Mouse (Mus musculus) cerebellum, adult (tissue): ENCODE results near the gene Ulk1.
"Not testable (repeated sequence)": the region's sequence is repeated elsewhere in the genome, so short reads cannot be mapped to it uniquely, and the experiment has no call there.

Experiments used
- ATAC-seq: cut with Nextera tagmentation; 2 replicates; pipeline ENCODE4 v1.9.2; 2017; ENCODE audit warnings: mild to moderate bottlenecking, moderate library complexity, mixed read lengths; ENCODE audit not compliant: insufficient number of reproducible peaks, low FRiP score, low TSS enrichment

Gene Ulk1

GRCm38 (mm10) chr5:110806154-110806553 is 3.7 kb downstream of the Ulk1 start:
- ATAC-seq = no peak

GRCm38 (mm10) chr5:110804012-110804743 is 5.7 kb downstream of the Ulk1 start:
- ATAC-seq = no peak

- ATAC-seq = no peak
These were observed 7.1 kb downstream of the Ulk1 start for GRCm38 (mm10) chr5:110802809-110803208.

GRCm38 (mm10) chr5:110802186-110802585 is 7.7 kb downstream of the Ulk1 start:
- peak; percentile 91 for ATAC-seq

- no peak for ATAC-seq
These were observed 8.8 kb downstream of the Ulk1 start for GRCm38 (mm10) chr5:110801036-110801624.

GRCm38 (mm10) chr5:110797696-110798095 is 12.2 kb downstream of the Ulk1 start:
- ATAC-seq = no peak

GRCm38 (mm10) chr5:110794363-110794762 is 15.5 kb downstream of the Ulk1 start:
- no peak for ATAC-seq

- no peak for ATAC-seq
These were observed 21.2 kb downstream of the Ulk1 start for GRCm38 (mm10) chr5:110788684-110789083.

GRCm38 (mm10) chr5:110786081-110786835 is 23.6 kb downstream of the Ulk1 start:
- ATAC-seq = peak; percentile 28; the same call in 1 of the 2 replicates

GRCm38 (mm10) chr5:110783150-110783549 is 26.7 kb downstream of the Ulk1 start:
- no peak for ATAC-seq

GRCm38 (mm10) chr5:110781529-110782238 is 28.2 kb downstream of the Ulk1 start:
- ATAC-seq = no peak

GRCm38 (mm10) chr5:110780761-110781528 is 29.0 kb downstream of the Ulk1 start:
- ATAC-seq = no peak

- ATAC-seq = peak; percentile 54
These were observed 29.7 kb downstream of the Ulk1 start, which contains the start of gene Pus1 for GRCm38 (mm10) chr5:110779998-110780760. Gene Pus1 (minus strand): TSS chr5:110780659.

- ATAC-seq = no peak
These were observed 30.5 kb downstream of the Ulk1 start for GRCm38 (mm10) chr5:110779276-110779997.

GRCm38 (mm10) chr5:110778263-110778662 is 31.6 kb downstream of the Ulk1 start:
- ATAC-seq = no peak

- no peak for ATAC-seq
These were observed 33.8 kb downstream of the Ulk1 start for GRCm38 (mm10) chr5:110776141-110776540.

- ATAC-seq = no peak
These were observed 35.4 kb downstream of the Ulk1 start for GRCm38 (mm10) chr5:110774511-110774910.

- not testable (repeated sequence) for ATAC-seq
These were observed 37.0 kb downstream of the Ulk1 start for GRCm38 (mm10) chr5:110772945-110773344.
